Mouse (Mus musculus): ENCODE results near the gene Slc38a9. TPM values are rescaled to one million over a fixed set of nuclear protein-coding genes. Genes with fewer than 3 reads are reported as not detected.

Gene Slc38a9
- polyA plus RNA-seq, 1 experiment from 2014 or later: 12.3 TPM

Other genes starting within 250 kb of the Slc38a9 start
- 20.1 and 20.4 TPM in 2 replicates for gene Il6st, start 196.7 kb upstream of the Slc38a9 start, polyA plus RNA-seq (2016; fragmentation: Nextera tagmentation; extraction: Ambion mirVana)
- gene Il31ra, start 66.4 kb upstream of the Slc38a9 start, polyA plus RNA-seq (2016; fragmentation: Nextera tagmentation; extraction: Ambion mirVana): not detected in 2 replicates
- 0.45 and 0.53 TPM in 2 replicates for gene Ddx4, start 8.3 kb upstream of the Slc38a9 start, polyA plus RNA-seq (2016; fragmentation: Nextera tagmentation; extraction: Ambion mirVana)
- 15.7 and 16.8 TPM in 2 replicates for gene Plpp1, start 140.0 kb downstream of the Slc38a9 start, polyA plus RNA-seq (2016; fragmentation: Nextera tagmentation; extraction: Ambion mirVana)